Mouse (Mus musculus): ENCODE data around the gene Nt5c.
"Not testable (repeated sequence)": the region's sequence is repeated elsewhere in the genome, so short reads cannot be mapped to it uniquely, and the experiment has no call there.

Gene Nt5c

DNA sequence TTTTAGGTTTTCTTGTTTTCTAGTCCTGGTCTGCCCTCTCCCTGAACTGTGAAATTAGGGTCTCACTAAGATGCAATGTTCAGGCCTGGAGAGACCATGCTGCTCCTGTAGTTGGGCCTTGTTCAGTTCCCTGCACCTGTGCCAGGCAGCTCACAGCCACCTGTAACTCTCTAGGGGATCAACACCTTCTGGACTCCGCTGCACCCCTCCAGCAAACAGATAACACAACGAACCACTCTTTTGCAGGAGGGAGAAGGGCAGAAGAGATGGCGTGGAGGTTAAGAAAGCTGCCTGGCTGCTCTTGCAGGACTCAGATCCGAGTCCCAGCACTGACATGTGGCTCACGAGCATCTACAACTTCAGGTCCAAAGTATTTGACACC is 18.8 kb upstream of the Nt5c start:
- in situ Hi-C loops (cut with MboI, MseI), result no loop called here

DNA sequence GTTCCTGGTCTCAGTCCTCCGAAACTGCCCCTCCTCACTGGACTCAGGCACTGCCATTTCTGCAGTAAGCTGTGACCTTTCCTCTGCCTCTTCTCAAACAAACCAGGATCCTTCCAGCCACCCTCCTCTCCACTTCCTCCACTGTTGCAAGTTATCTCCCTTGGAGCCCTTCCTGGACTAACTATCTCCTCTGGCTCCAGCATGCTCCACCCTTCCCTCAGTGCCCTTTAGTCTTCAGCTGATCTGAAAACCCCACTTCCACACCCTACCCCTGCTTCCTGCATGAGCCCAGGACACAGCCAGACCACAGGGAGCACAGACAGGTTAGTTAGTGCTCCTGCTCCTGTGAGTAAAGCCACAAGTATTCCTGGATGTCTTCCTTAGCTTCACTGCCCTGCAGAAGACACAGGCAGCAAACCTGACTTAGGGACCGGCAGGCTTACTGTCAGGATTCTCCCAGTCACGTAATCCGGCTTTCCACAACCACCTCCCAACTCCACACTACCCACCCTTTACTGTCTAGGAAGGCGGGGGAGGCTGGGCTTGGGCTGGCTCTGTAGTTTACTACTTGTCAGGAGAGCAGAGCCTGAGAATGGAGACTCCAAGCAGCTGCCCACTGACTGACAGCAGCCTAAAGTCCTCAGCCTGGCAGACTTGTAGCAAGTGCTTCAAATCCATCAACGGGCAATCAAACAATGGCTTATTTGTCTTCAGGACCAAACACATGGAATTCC is 18.3 kb upstream of the Nt5c start:
- in situ Hi-C loops (cut with MboI, MseI), result no loop called here

DNA sequence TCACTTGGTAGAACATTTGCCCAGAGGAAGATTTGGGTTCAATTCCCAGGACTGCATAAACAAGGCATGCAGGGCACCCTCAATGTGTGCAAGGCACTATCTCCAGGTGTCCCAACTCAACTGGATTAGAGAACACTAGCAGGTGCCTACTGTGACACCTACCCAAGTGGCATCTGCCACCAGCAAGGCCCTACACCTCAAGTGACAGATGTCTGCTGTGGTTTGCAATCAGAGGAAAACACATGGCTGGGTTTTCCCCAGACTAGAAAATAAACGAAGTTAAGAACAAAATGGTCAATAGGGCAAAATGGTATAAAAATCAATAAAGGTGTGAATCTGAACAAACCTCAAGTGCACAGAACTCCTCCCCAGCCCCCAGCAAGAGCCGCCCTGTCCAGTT is 16.4 kb upstream of the Nt5c start:
- in situ Hi-C loops (cut with MboI, MseI), result no loop called here

DNA sequence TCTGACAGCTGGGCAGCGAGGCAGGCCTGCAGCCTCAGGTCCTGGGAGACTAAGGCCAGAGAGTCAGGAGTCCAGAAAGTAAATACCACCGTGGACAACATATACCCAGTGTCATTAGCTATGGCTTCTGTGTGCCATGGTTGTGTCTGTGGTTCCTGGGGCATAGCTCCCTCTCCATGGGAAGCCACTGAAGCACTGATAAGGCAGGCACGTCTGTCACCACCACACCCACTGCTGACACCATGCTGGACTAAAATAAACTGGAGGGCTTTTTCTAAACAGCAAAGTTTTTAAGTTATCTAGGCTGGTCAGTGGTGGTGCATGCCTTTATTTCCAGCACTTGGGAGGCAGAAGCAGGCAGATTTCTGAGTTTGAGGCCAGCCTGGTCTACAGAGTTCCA is 14.9 kb upstream of the Nt5c start:
- in situ Hi-C loops (cut with MboI, MseI), result no loop called here

DNA sequence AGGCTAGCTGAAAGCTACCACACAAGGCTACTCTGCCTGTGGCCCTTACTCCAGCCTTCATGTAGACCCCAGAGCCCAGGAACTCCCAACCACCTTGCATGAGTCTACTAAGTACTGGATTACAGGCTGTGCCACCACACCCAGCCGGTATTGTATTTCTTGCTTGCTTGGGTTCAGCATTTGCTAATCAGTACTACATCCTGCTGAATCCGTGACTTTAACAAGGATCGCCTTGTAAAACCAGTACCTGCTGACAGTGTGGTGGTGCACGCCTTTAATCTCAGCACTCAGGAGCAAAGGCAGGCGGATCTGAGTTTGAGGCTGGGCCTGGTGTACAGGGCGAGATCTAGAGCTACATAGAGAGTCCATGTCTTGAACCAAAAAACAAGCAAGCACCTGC is 11.0 kb upstream of the Nt5c start:
- in situ Hi-C loops (cut with MboI, MseI), result no loop called here

DNA sequence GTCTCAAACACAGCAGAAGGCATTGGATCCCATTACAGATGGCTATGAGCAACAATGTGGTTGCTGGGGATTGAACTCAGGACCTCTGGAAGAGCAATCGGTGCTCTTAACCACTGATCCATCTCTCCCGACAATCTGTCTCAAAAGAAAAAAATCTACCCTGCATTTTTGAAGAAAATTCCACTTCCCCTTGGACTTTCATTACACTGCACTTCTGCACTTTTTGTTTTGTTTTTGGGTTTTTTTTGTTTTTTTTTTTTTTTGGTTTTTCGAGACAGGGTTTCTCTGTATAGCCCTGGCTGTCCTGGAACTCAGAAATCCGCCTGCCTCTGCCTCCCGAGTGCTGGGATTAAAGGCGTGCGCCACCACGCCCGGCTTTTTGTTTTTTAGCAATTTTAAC is 4.9 kb upstream of the Nt5c start:
- in situ Hi-C loops (cut with MboI, MseI), result not testable (repeated sequence)

DNA sequence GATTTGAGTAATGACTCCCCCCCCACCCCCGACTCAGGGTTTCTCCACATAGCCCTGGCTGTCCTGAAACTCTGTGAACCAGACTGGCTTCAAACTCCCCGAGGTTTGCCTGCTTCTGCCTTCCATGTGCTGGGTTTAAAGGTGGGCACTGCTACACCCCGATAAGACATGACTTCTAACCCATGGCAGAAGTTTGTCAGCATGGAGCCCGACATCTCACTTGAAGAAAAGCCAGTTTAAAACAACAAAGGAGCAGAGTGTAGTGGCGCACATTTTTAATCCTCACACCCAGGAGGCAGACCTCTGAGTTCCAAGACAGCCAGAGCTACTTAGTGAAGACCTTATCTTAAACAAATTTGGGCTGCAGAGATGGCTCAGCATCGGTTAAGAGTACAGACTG is 725 bp upstream of the Nt5c start:
- in situ Hi-C loops (cut with MboI, MseI), result no loop called here

DNA sequence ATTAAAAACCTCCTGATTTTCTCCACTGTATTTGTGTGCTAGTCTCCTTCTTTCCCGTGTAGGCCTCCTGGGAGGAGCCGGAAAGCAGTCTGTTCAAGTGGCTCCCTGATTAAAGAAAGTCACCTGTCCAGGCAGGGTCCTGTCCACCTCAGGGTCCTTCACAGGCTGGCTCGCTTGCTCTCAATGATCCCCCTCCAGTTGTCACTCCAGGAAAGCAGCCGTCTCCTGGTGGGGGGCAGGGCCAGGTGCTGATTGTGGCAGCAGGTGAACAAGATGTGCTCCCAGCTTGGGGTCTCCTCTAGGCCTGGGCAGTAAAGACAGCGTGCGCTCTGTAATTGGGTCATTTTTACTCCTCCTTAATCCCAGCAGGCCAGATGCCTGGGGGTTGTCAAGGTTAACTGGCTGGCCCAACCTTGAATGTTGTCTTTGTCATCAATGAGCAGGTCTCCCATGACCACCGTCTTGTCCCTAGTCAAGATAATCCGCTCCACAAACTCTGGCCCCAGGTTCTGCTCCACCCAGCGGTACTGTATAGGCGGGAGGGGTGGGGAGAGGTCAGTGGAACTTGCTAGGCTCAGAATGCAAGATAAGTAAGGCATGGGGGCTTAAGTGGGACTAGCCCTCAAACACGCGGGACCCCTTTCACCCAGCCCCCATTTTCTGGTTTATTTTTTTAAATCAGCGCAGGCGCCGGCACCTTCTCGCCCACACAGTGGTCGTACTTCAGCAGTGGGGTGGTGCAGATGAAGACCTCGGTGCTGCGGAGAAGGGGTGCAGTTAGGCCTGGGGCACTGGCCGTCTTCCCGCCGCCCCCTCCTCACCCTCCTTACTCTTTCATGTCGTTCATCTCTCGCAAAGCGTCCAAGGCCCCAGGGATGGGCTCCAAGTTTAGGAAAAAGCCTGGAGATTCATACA is 964 bp downstream of the Nt5c start:
- in situ Hi-C loops (cut with MboI, MseI), result no loop called here

DNA sequence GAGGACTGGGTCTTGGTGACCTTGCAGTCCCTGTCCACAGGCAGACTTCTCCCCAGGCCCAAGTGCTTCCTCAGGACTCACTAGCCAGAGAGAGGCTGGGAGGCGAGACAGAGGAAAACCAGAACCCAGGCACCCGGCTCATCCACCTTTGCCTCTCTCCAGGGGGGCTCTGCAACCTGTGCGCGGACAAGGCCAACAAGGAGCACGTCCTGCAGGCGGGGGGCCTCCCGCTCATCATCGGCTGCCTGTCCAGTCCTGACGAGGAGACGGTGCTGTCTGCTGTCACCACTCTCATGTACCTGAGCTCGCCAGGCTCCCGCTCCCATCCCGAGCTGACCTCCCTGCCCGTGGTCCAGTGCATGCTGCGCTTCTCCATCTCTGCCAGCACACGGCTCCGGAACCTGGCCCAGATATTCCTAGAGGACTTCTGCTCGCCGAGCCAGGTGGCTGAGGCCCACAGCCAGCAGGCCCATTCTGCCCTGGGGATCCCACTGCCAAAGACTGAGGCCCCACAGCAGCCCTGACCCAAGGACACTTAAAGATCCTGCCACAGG is 3.0 kb downstream of the Nt5c start:
- in situ Hi-C loops (cut with MboI, MseI), result loop anchor here (5.0 kb wide), 1 partner anchor 44 kb away; no protein-coding TSS in a partner anchor

DNA sequence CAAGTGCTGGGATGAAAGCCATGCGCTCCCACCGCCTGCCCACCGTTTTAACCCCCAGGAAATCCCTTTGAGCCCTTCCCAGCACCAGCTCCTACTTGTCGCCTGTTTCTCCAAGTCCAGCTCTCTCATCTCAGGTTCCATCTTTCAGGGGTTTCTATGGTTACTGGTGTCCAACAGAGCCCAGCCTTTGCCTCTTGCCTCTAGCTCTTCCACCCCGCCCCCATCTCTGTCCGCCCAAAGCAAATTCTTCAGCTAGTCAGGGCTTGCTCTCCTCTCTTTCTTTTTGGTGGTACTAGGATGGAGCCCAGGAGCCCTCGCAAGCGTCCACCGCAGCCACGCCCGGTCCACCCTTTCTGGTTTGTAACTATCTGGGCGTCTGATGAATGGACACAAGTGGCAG is 6.5 kb downstream of the Nt5c start:
- in situ Hi-C loops (cut with MboI, MseI), result loop anchor here (5.0 kb wide), 1 partner anchor 47 kb away; no protein-coding TSS in a partner anchor

DNA sequence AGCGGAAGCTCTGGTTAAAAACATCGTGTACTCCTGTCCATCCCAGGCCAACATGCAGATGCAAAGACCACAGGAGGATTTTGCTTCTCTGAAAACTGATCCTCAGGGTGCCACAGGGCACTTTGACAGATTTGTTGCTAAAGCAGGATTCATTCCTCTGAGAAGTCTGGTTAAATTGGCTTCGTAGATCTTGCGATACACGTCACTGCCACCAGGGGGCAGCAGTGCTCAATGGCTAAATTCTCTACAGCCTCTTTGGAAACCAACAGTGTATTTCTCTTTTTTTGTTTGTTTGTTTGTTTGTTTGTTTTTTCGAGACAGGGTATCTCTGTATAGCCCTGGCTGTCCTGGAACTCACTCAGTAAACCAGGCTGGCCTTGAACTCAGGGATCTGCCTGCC is 7.9 kb downstream of the Nt5c start:
- in situ Hi-C loops (cut with MboI, MseI), result no loop called here

DNA sequence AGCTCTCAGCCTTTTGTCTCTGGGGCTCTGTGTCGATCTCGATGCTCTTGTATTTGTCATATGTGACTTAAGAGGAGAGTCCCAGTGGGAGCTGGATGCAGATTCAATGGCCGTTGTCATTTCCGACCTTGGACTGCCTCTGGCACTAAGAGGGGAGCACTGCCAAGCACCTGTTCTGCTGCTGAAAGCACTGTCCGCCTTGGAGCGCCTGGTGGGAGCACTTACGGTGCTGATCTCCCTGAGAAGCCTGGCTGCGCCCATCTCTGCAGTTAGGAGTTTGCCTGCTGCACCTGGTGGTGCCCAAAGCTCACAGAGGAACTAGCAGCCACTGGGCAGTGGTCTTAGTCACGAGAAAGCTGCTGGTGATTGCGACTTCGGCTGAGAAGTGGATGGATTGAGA is 8.4 kb downstream of the Nt5c start:
- in situ Hi-C loops (cut with MboI, MseI), result no loop called here

DNA sequence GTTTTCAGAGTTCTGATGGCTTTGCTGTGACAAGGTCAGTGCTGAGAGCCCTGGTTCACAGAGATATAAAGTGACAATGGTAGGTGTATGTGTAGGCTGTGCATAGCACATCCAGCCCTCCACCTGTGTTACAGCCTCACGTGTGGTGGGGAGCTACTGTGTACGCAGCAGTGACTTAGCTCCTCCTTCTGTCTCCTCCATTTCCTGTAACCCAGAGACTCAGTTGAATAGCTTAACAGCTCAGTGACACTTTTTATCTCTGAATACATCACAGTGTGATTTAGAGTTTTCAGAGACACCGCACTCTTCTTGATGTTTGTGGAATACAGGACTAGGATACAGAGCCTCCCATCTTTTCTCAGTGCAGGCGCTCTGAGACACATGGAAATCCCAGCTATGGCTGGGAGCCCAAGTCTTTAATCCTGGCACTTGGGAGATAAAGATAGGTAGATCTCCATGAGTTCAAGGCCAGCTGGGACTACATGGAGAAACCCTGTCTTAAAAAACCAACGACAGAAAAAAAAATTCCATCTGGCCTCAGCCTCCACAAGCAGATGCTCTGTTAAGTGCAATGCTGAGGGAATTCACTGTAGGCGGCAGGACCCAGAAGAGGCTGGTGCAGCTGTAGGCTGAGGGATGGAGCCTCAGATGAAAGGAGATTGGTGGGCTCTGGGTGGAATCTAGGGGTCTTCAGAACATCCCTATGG is 10.0 kb downstream of the Nt5c start:
- in situ Hi-C loops (cut with MboI, MseI), result no loop called here

DNA sequence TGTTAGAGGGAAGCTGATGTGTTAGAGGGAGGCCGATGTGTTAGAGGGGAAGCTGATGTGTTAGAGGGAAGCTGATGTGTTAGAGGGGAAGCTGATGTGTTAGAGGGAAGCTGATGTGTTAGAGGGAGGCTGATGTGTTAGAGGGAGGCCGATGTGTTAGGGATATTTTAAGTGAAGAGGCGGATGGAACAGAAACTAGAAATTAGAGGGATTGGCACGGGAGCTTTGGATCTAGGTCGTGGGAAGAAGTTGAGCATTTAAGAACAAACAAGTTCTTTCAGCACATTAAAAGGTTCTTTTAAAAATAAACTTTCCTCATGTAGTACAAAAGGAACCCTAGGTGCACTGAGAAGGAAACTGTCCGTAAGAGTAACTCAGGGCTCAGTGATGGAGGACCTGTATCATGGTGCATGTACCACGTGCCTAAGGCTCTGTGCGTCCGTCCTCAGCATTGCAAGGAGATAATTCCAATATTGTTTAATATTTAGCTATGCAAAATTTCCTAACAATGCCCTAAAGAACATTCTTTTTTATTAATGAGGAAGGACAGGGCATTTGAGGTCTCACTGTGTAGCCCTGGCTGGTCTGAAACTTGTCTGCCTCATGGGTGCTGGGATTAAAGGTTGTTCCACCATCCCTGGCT is 13.2 kb downstream of the Nt5c start:
- in situ Hi-C loops (cut with MboI, MseI), result loop anchor here (10.0 kb wide), 3 partner anchors 54 to 314 kb away; partner anchors contain the start of genes Hid1 (in 1 of the 2), Kctd2 (in 1 of the 2) and Slc9a3r1 (in 1 of the 2)

DNA sequence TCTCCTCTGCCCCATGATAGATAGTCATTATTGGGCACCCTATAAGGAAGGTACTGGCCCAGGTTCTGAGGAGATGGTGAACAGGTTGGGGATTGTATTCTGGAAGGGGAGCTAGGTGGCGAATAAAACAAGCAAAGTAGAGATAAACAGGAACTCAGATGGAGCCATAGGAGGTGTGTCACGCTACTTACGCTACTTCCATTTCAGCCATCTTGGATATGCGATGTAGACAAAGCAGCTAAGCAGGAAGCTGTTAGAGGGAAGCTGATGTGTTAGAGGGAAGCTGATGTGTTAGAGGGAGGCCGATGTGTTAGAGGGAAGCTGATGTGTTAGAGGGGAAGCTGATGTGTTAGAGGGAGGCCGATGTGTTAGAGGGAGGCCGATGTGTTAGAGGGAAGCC is 14.3 kb downstream of the Nt5c start:
- in situ Hi-C loops (cut with MboI, MseI), result loop anchor here (10.0 kb wide), 3 partner anchors 53 to 313 kb away; partner anchors contain the start of genes Hid1 (in 1 of the 2), Kctd2 (in 1 of the 2) and Slc9a3r1 (in 1 of the 2)

DNA sequence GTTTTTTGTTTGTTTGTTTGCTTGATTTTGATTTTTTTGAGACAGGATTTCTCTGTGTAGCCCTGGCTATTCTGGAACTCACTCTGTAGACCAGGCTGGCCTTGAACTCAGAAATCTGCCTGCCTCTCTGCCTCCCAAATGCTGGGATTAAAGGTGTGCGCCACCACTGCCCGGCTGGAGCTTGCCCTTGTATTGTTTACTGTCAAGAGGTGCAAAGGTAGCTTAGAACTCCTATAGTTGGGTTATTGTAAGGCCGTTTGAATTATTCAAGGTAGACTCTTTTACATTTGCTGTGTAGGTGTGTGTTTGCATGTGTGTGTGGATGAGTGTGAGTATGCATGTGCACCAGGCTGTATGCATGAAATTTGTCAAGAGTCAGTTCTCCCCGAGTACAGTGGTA is 15.0 kb downstream of the Nt5c start:
- in situ Hi-C loops (cut with MboI, MseI), result loop anchor here (10.0 kb wide), 3 partner anchors 52 to 312 kb away; partner anchors contain the start of genes Hid1 (in 1 of the 2), Kctd2 (in 1 of the 2) and Slc9a3r1 (in 1 of the 2)

DNA sequence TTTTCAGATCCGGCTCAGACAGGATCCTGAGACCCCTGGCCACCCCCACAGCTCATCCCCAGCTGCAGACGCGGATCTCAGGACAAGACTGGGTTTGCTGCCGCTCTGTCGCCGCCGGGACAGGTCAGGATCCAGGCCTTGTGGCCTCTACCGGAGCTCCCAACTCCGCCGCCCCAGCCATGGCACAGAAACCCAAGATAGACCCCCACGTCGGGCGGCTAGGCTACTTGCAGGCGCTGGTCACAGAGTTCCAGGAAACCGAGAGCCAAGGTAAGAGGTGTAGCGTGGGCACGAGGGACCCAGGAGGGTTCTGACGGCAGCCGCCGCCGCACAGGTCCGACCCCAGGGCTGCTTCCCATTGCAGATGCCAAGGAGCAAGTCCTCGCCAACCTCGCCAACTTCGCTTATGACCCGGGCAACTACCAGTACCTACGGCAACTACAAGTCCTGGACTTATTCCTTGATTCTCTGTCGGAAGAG is 15.9 kb downstream of the Nt5c start:
- in situ Hi-C loops (cut with MboI, MseI), result loop anchor here (10.0 kb wide), 3 partner anchors 51 to 311 kb away; partner anchors contain the start of genes Hid1 (in 1 of the 2), Kctd2 (in 1 of the 2) and Slc9a3r1 (in 1 of the 2)

DNA sequence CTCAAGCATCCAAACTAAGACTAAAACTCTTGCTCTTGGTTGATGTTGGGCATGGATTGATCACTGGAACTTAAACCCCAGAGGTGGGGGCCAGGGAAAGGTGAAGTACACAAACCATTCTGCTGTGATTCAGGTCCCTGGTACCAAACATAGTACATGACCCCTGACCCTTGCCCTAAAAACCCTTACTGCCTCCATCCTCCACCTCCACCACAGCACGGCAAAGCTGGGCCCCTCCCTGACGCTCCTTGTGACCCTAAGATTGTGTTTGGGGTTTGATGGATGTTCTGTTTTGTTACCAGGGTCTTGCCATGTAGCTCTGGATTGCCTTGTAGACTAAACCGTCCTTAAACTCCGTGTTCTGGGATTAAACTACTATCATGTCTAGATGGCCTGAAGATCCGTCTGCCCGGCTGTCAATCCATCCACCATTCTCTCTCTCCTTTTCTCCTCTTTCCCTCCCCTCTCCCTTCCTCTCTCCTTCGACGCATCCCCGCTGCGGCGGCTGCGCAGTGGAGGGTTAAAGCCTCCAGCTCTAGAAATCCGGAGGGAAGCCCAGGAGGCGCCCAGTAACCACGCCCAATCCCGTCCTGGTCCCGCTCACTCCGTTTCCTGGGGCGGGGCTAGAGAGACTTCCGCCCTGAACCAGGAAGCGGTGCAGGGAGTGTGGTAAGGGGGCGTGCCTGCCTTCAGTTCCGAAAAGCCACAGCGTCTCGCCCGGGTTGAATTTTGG is 16.5 kb downstream of the Nt5c start, which contains the start of gene Armc7:
Gene Armc7, plus strand, starts transcription at position 643 of the 733 bp plus-strand sequence.
- in situ Hi-C loops (cut with MboI, MseI), result loop anchor here (10.0 kb wide), 3 partner anchors 50 to 310 kb away; partner anchors contain the start of genes Hid1 (in 1 of the 2), Kctd2 (in 1 of the 2) and Slc9a3r1 (in 1 of the 2)

DNA sequence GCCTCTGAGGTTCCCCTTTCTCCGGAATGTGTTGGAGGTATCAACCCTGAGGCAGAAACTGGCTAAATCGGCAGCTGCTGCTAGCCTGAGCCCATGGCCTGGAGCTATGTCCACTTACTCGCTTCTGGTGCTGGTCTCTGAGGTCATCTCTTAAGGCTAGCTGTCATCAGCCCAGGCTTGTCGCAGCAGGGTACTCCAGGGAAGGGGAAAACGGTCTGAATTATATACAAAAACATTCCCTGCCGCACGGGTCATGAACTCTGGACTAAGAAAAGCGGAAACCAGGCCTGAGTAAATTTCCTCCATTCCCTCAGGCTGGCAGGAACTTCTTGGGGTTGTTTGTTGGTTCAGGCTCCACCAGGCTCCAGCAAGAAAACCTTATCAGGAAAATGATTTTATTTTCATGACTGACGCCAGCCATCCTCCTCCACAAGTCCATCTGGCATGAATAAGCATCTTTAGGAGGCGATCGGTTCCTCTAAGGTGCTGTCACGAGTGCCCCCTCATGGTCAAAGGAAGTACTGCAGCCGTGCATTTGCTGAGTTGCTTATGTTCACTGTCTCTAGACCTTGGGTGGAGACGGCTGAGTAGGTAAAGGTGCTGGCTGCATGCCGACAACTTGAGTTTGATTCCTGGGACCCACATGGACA is 17.9 kb downstream of the Nt5c start:
- in situ Hi-C loops (cut with MboI, MseI), result loop anchor here (5.0 to 10.0 kb wide), 4 partner anchors 49 to 309 kb away; partner anchors contain the start of genes Hid1 (in 1 of the 2), Kctd2 (in 1 of the 2) and Slc9a3r1 (in 1 of the 2)
